Mouse (Mus musculus): ENCODE measurements around the gene Cer1. TPM values are rescaled to one million over a fixed set of nuclear protein-coding genes. Genes with fewer than 3 reads are reported as not detected.

The Cer1 gene
- total RNA-seq (2021): not detected

DNA sequence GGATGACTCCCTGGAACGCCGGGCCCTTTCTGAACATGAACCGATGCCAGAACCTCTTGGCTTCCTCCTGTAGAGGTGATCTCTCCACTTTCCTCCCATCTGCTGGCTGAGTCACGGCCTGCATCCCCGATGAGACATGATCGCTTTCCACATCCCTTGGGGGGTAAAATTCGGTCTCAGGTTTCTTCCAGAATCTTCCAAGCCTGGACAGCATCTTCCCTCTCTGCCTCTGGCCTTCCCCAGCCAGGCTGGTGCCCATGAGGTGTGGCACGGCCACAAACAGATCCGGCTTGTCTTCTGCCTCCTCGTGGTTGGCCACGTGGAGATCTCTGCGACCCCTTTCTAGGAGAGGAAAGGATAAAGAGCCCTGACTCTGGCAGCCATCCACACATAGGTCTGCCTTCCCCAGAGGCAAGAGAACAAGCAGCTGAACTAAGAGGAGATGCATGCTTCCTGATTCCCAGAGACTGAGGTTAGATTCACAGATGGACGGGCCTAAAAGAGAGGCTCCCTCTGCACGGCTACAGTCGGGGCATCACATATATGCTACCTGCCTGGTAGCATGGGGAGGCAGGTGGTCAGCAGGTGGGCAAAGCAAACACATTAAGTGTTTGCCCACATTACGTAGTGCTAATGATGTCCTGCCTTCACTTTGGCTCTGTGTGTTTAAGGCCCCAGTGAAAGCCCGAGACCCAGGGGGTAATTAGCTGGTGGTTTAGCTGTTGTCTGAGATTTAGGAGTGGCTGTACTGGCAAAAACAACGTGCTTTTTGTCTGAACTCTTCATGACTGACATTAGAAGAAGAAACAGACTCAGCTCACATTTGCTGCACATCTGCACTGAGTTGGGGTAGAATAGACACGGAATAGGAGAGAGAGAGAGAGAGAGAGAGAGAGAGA, at the start of gene Cer1:
Gene Cer1, minus strand, starts transcription at position 513 of the 899 bp plus-strand sequence.
- no peak for DNase-seq

DNA sequence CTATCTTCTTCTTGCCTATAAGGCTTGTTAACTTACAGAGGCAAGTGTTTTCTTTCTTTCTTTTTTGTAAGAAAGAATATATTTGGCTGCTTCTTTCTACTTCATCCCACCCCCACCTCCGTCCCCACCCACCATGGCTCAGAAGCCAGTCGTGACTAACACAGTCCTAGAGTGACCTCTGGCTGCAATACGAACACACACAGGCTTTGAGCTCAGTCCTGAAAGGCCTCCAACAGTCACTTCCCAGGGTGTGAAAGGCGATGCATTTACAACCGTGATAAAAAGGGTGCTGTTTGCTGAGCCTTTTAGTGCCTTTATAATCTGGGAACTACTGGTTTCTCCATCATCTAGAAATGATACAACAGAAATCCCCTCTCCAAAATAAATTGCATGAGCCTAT, 49.4 kb upstream of the Cer1 start:
- peak in 1 of 2 experiments; percentile 19 for DNase-seq

DNA sequence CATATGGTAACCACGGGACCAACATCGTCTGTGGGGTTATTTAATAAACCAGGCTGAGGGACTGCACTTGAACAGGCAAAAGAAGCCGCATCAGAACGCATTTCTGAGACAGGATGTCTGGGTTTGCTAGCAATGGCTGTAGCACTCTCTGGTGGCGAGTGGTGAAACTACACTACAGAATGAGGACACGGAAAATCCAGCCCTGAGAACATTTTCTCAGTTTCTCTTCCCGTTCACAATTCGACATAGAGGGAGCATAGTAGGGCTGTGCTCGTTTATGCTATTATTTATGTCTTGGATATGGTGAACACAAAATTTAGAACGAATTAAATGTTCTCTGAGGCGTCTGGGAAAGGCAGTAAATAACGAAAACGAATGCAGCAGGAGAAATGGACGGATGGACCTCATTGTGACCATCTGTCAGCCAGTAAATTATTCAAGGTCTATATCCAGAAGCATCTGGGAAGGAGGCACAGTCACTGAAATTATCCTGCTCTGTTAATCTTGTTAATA, 48.8 kb upstream of the Cer1 start:
- DNase-seq: peak; percentile 73 to 79

GRCm38 (mm10) chr4:82930079-82930478, 45.1 kb upstream of the Cer1 start:
- no peak for DNase-seq

DNA sequence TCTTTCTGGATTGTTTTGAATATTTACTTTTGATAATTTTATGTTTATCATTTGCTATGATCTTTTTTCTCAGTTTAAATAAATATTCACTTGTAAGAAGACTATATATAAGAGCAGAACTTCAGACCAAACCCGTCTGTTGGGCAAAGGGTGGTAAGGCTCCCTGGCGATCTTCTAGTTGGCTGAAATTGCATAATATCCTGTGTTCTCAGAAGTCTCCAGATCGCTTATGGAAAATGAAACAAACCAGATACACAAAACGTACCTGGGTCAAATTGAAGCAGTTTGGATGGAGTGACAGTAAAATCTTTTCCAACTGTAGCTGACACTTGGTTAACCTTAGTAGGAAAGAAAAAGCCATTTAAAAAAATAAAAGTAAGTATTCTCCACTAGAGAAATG, 37.0 kb upstream of the Cer1 start:
- no peak for DNase-seq

DNA sequence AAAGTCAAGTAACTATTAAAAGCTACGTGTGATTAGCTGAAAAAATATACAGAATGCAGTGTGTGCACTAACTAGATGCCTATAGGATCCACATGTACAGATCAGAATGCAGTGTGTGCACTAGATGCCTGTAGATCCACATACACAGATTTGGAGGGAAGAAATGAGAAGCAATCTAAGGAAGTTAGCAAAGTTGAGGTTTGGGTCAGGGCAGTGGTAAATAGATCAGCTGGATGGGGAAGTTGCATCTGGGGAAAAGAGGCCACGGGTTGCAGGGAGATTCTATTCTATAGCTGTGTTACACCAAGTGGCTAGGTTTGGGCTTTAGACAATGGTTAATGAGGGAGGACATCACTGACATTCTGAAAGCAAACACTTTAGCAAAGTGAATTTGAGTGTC, 33.7 kb upstream of the Cer1 start:
- DNase-seq: no peak

GRCm38 (mm10) chr4:82916678-82917050, 31.7 kb upstream of the Cer1 start:
- no peak for DNase-seq

GRCm38 (mm10) chr4:82916003-82916677, 31.2 kb upstream of the Cer1 start:
- peak; percentile 26 to 39 for DNase-seq

DNA sequence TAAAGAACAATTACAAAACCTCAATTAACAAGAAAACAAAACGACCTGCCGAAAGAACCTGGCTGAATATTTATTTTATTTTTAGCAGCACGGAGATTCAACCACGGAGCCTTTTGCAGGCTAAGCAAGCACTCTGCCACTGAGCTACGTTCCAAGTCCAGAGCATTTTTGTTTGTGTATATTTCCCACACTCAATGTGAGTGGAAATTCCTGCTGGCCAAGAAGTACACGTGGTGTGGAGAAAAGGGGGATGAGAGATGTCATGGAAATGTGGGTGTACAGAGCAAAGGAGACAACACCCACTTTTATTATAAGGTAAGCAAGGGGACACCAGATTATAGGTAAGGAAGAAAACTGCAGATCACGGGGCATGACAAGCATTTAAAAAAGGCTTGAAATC, 30.6 kb upstream of the Cer1 start:
- no peak for DNase-seq

DNA sequence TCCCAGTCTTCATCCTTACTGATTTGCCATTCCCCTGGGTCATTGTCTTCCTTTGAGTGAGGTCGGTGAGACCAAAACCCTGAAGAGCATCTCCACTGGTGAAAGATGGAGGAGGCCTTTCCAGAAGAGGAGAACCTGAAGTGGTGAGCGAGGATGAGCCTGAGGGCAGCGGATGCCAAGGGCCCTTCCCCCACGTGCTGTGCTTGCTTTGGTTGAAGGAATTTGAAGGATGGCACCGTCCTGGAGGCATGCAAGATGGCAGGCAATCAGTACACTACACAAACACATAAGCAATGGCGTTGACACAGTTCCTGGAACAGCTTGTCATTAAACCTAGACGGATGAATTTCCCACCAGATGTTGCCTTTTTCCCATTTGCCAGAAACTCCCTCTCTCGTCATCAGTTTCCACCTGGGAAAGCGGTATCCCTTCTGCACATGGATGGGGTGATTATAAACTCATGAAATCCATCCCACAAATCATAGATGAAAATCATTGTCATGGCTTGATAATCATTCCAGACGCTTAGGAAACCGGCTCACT, 29.7 kb upstream of the Cer1 start:
- no peak for DNase-seq

DNA sequence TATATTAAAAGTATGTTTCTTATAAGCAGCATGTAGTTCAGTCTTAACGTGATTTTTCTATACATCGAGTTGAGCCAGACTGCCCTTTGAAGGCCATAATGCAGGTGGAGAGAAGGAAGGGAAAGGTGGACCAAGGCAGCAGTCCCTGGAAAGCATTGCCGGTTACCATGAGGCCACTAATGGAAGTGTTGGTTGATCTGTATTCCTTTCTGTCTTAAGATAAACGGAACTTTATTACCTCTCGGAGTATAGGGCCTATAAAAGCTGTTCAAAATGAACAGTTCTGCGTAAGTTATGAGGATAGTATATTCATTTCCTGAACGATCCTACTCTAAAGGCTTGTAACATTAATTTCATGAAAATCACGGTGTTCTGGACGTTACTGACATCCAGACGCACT, 10.3 kb upstream of the Cer1 start:
- DNase-seq: no peak

DNA sequence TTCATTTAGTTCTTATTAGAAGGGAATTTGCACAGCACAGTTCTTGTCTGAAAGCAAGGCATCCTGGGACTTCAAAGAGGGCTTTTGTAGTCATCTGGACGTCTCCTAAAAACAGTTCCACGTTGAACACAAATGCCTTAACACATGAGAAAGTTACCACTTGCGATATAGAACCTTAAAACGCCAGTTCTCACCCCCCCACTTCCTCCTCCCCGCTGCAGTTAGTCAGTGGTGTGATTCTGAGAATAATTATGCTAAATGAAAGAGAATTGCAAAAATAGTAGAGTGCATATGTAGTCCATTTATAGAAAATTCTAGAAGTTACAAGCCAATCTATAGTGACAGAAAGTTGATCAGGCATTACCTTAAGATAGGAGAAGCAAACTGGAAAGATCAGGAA, 7.3 kb upstream of the Cer1 start:
- no peak for DNase-seq

- no peak for DNase-seq
These were observed 6.6 kb upstream of the Cer1 start for GRCm38 (mm10) chr4:82891566-82891965.

- peak in 1 of 2 experiments; percentile 4 for DNase-seq
These were observed 6.1 kb upstream of the Cer1 start for GRCm38 (mm10) chr4:82891049-82891448.

- no peak for DNase-seq
These were observed 5.6 kb upstream of the Cer1 start for GRCm38 (mm10) chr4:82890585-82890984.

DNA sequence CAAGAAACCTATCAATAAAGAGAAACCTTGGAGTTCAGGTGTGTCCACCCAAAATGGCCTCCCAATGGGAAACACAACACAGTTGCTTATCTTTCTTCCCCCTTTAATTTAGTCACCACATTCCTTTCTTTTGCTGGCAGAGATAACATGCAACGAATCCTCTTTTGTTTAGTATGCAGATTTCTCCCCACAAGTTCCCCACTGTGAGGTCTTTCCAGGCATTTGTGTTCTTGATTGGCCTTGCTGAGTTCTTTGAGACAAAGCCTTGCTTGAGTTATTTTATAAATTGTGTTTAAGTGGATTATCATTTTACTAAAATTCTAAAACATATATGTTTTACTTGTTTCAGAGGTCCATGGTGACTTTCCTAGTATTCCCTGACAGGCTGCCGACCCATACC, 1.2 kb upstream of the Cer1 start:
- no peak for DNase-seq

- DNase-seq: no peak
These were observed 576 bp upstream of the Cer1 start for GRCm38 (mm10) chr4:82885535-82885913.

GRCm38 (mm10) chr4:82882500-82882899, 2.4 kb downstream of the Cer1 start:
- no peak for DNase-seq

DNA sequence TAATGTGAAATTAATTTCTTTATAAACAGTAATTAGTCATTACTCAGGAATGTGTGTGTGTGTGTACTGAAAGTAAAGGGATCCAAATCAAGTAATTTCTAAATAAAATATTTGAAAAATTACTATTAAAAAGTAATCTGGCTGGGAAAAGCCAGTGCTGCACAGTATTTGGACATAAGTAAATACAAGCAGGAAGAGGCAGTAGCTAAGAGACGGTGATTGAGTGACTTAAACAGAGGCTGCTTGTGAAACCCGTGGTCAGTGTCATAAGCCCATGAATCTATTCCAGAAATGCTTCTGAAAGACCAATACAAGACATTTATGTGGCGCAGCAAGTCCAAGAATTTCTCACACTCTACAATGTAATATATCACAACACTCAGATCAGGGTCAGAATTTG, 3.6 kb downstream of the Cer1 start:
- no peak for DNase-seq

- DNase-seq: no peak
These were observed 4.7 kb downstream of the Cer1 start for GRCm38 (mm10) chr4:82880243-82880642.

DNA sequence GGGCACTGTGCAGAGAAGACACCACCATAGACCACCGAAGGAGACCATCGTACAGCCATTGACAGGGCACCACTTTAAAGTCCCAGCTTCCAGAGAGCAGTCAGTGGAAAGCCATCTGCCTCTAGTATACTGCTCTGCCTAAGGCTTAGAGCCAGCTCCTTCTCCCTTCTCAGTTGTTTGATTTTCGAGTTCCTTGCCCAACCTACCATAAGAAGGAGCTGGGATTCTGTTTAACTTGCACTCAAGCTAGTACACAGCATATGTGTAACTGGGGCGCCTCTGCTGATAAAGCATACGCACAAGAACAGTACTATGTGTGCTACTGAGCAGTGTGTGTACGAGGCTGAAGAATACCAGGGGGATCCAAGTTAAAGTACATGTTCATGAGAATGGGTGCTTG, 5.8 kb downstream of the Cer1 start:
- peak in 1 of 2 experiments; percentile 9 for DNase-seq

DNA sequence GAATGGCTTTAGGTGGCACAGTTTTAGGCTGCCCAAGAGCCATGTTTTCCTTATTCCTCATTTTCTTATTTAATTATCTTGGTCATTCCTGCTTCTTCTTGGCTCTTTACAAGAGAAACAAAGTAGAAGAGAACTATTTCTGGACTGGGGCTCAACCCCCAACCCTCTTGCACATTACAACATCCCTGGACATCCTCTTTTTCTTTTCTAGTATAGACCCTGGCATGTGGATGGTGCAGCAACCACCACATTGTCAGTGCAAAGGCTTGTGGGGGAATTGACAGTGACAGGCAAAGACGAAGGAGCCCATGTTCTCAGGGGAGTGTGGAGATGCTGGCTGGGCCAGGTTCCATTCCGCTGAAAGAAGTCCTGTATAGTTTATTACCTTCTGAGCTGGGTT, 8.3 kb downstream of the Cer1 start:
- DNase-seq: no peak

GRCm38 (mm10) chr4:82875532-82875931, 9.4 kb downstream of the Cer1 start:
- DNase-seq: no peak

DNA sequence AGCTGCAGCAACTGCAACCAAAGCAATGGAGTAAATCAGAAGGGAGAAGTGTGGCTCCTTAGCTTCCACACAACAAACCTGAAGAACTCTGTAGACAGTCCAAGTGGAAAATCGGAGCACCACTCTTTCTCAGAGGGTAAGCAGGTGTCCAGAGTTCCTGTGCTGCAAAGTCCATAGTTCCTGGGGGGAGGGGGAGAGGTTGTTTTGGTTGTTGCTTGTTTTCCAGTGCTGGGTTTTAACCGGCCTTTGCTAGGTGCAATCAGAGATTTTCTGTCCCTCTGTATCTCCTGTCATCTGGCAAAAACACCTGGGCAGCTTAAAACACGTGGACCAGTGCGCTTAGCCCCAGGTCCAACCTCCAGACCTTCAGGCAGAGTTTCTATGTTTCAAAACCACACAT, 10.2 kb downstream of the Cer1 start:
- DNase-seq: no peak

Measured in layer of hippocampus, postnatal 36 days (tissue).